Mouse (Mus musculus): ENCODE measurements around the gene Olfr191. TPM values are rescaled to one million over a fixed set of nuclear protein-coding genes. Genes with fewer than 3 reads are reported as not detected.

The Olfr191 gene
- polyA plus RNA-seq, 1 experiment from 2014 or later, result not detected

Other genes starting within 250 kb of the Olfr191 start
- not detected in 2 replicates for gene Olfr177, start 215.1 kb downstream of the Olfr191 start, polyA plus RNA-seq (2014; fragmentation: Nextera tagmentation; extraction: Ambion mirVana)
- gene Olfr178, start 197.8 kb downstream of the Olfr191 start, polyA plus RNA-seq (2014; fragmentation: Nextera tagmentation; extraction: Ambion mirVana), result not detected in 2 replicates
- gene Olfr181, start 161.1 kb downstream of the Olfr191 start, polyA plus RNA-seq (2014; fragmentation: Nextera tagmentation; extraction: Ambion mirVana), result not detected in 2 replicates
- not detected in 2 replicates for gene Olfr180, start 160.4 kb downstream of the Olfr191 start, polyA plus RNA-seq (2014; fragmentation: Nextera tagmentation; extraction: Ambion mirVana)
- not detected in 2 replicates for gene Olfr183, start 94.5 kb downstream of the Olfr191 start, polyA plus RNA-seq (2014; fragmentation: Nextera tagmentation; extraction: Ambion mirVana)
- not detected in 2 replicates for gene Olfr186, start 59.5 kb downstream of the Olfr191 start, polyA plus RNA-seq (2014; fragmentation: Nextera tagmentation; extraction: Ambion mirVana)
- gene Olfr187, start 50.1 kb downstream of the Olfr191 start, polyA plus RNA-seq (2014; fragmentation: Nextera tagmentation; extraction: Ambion mirVana), result not detected in 2 replicates
- not detected in 2 replicates for gene Olfr190, start 11.8 kb downstream of the Olfr191 start, polyA plus RNA-seq (2014; fragmentation: Nextera tagmentation; extraction: Ambion mirVana)
- not detected in 2 replicates for gene Olfr193, start 22.1 kb upstream of the Olfr191 start, polyA plus RNA-seq (2014; fragmentation: Nextera tagmentation; extraction: Ambion mirVana)
- gene Olfr194, start 31.2 kb upstream of the Olfr191 start, polyA plus RNA-seq (2014; fragmentation: Nextera tagmentation; extraction: Ambion mirVana), result not detected in 2 replicates
- gene Olfr195, start 57.2 kb upstream of the Olfr191 start, polyA plus RNA-seq (2014; fragmentation: Nextera tagmentation; extraction: Ambion mirVana), result not detected in 2 replicates
- not detected in 2 replicates for gene Olfr196, start 80.6 kb upstream of the Olfr191 start, polyA plus RNA-seq (2014; fragmentation: Nextera tagmentation; extraction: Ambion mirVana)
- gene Olfr198, start 113.7 kb upstream of the Olfr191 start, polyA plus RNA-seq (2014; fragmentation: Nextera tagmentation; extraction: Ambion mirVana), result not detected in 2 replicates
- gene Olfr199, start 129.9 kb upstream of the Olfr191 start, polyA plus RNA-seq (2014; fragmentation: Nextera tagmentation; extraction: Ambion mirVana), result not detected in 2 replicates
- gene Olfr201, start 182.8 kb upstream of the Olfr191 start, polyA plus RNA-seq (2014; fragmentation: Nextera tagmentation; extraction: Ambion mirVana), result not detected in 2 replicates
- gene Olfr202, start 197.0 kb upstream of the Olfr191 start, polyA plus RNA-seq (2014; fragmentation: Nextera tagmentation; extraction: Ambion mirVana), result not detected in 2 replicates
- gene Olfr203, start 209.1 kb upstream of the Olfr191 start, polyA plus RNA-seq (2014; fragmentation: Nextera tagmentation; extraction: Ambion mirVana), result not detected in 2 replicates
- not detected in 2 replicates for gene Olfr204, start 228.4 kb upstream of the Olfr191 start, polyA plus RNA-seq (2014; fragmentation: Nextera tagmentation; extraction: Ambion mirVana)
- not detected in 2 replicates for gene Olfr205, start 241.3 kb upstream of the Olfr191 start, polyA plus RNA-seq (2014; fragmentation: Nextera tagmentation; extraction: Ambion mirVana)